Mouse (Mus musculus) E14TG2a.4 (cell line): ENCODE measurements around the gene Slc30a3.

Experiments used
- CTCF ChIP-seq: conservative IDR thresholded peaks from 2 replicates; pipeline ENCODE4 v1.5.1; 2014; ENCODE audit warnings: low read length
- NANOG ChIP-seq: IDR thresholded peaks from 2 replicates; pipeline ENCODE4 v1.6.1; 2014; ENCODE audit warnings: borderline replicate concordance, low read length, mixed read lengths
- POU5F1 ChIP-seq: IDR thresholded peaks from 2 replicates; pipeline ENCODE4 v1.6.1; 2014; ENCODE audit warnings: low read length, borderline replicate concordance

GRCm38 (mm10) chr5:31116912-31117311 lies 8.9 kb upstream of the Slc30a3 start:
- TF ChIP-seq CTCF (no peak), POU5F1 (no peak), NANOG (no peak)
